Mouse (Mus musculus) naive thymus-derived CD4-positive, alpha-beta T cell, adult 2 months (primary cell): ENCODE results near the gene Tmem38a.

Experiments
- DNase-seq: peaks from one replicate; pipeline ENCODE4 v3.0.0-alpha.2; 2011; ENCODE audit warnings: low read depth

Gene Tmem38a

DNA sequence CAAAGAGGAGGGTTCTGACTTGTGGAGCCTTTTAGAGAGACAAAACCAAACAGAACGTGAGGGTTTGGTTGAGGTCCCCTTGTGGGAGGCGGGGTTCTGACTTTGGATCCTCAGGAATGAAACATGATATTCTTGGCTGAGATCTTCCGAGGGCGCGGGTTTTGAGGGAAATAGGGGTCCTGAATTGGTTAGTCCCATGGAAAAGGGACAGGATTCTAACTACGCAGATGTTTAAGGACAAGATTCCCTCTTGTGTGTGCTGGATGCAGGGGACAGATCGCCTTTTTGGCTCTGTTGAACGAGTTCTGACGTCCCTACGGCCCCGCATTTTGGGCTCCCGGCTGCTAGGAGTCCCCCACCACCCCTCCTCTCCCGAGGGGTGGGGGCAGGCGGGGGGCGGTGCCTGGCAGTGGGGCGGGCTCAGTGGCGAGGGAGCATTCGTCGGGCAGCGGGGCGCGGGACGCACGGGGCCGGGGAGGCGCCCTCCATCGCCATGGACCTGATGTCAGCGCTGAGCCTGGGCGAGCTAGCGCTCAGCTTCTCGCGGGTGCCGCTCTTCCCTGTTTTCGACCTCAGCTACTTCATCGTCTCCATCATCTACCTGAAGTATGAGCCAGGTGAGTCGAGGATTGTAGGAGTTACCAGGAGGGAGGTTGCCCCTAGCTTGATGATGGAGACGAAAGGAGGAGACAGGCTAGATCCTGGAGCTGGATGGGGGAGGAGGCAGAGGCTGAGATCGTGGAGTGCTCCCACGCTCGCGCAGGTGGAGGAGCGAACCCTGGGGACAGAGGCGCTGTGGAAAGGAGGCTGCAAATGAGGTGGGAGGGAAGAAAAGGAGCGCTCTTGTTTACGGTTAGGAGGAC, at the start of gene Tmem38a:
TSS of gene Tmem38a (plus strand) at position 445 of the 863 bp plus-strand sequence.
- DNase-seq = peak; percentile 78

GRCm38 (mm10) chr8:72532103-72532502, 39.8 kb upstream of the Tmem38a start:
- no peak for DNase-seq

GRCm38 (mm10) chr8:72534888-72535287, 37.0 kb upstream of the Tmem38a start:
- DNase-seq = no peak

DNA sequence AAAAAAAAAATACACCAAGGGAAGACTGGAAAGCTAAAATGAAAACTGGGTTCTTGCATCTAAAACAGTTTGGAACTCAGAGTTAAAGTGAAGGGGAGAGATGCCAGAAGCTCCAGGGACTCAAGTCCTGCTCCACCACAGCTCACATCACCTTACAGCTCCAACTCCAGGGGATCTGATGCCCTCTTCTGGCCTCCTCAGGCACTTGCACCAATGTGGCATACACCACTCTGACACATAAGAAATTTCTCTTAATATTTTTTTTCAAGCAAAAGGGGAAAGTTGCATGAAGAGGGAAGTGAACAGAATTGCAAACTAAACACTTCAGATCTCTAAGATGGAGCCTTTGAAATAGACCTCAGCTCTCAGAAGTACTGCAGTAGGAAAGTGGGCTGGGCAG, 32.6 kb upstream of the Tmem38a start:
- DNase-seq = peak; percentile 22

- no peak for DNase-seq
Observed at GRCm38 (mm10) chr8:72547122-72547801, 24.6 kb upstream of the Tmem38a start.

DNA sequence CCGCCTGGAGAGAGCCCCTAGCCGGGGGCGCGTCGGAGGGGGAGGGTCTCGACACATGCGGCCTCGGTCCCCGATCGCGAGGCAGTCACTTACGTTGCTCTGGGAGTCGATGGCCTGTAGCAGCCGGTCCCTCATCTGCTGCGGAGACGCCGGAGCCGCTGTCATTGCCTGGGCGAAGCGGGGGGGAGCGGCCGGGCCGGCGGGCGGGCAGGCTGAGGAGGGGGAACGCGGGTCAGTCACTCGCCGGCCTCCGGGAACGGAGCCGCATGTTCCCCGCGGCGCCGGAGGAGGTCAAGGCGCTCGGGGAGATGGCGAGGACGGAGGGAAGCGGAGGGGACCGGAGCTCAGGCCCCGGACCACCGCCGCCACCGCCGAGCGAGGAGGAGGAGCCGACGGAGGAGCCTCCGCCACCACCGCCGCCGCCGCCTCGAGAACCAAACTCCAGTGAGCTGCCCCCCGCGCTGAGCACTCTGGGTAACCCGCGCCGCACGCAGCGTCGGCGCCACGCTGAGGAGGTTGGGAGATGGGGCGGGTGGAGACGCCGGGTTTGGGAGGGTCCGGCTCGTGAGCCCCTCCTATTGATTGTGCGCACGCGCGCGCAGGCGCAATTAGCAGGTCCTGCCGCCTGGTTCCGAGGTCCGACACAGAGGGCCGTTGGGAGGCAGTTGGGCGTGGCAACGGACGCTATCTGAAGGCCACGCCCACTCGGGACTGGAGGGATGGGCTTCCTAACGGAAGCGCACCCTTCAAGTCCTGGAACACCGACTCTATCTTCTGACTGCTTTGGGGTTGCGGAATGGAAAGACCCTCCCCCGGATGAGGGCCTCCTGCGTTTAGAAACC, 23.8 kb upstream of the Tmem38a start, which contains the start of gene Med26:
TSS of gene Med26 (minus strand) at position 469 of the 842 bp plus-strand sequence.
- peak; percentile 98 for DNase-seq

DNA sequence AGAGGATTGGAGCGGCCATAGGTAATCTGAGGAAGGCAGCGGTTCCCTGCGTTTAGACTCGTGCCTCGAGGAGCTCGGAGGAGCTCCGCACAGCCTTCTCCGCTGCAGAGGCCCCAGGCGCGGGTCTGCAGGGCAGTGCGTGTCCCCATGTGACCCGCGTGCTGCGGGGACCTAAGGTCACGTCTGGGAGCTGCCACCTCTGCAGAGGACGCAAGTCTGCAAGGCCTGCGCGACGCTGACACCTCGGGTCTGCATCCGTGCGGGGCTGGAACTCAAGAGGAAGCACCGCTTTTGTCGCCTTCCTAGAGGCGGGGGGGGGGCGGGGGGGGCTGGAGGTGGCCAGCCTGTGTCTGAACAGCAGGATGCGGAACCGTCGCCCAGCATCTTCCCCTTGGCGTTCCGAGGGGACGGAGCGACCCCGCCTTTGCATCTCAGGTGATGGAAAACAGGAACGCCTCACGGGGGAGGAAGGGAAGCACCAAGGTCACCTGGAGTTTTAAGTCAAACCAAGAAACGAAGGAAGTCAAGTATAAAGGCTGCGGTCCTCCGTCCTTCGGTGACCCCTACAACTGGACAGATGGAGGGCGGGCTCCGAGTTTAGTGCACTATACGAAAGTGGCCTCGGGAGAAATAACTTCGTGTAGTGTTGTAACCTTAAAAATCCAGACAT, 23.1 kb upstream of the Tmem38a start:
- DNase-seq = no peak

GRCm38 (mm10) chr8:72549314-72549892, 22.5 kb upstream of the Tmem38a start:
- no peak for DNase-seq

DNA sequence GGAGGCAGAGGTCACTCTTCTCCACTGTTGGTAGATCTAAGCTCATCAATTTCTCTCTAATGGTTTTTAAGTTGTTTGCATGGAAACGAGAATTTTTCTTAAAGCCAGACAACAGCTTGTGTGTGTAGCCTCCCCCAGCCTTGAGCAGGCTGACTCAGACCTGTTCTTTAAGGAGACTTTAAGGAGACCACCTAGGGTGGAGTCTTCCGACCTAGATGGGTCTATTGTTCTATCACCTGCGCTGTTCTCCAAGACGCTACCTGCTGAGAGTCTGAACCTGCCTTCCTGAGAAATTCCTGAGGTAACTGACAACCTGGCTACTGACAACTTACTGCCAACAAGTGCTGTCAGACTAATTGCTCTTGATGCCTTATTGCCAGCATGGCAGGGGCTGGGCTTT, 16.1 kb upstream of the Tmem38a start:
- no peak for DNase-seq

- no peak for DNase-seq
Observed at GRCm38 (mm10) chr8:72561111-72561689, 10.7 kb upstream of the Tmem38a start.

DNA sequence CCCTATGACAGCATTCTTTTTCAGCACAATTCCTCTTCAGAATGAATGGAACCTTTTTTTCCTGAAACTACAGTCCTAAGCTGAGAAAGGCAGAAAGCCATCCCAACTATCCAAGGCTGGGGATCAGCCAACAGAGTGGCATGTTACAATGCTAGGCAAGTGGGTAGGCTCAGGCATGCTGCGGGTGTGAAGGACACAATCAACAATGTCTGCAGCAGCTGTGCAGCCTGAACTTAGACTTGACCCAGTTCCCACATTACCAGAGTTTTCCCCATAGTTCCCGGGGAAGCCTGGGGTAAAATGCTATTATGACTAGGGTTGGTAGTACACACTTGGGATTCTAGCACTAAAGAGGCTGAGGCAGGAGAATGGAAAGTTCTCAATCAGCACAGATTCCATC, 5.9 kb upstream of the Tmem38a start:
- DNase-seq = no peak

DNA sequence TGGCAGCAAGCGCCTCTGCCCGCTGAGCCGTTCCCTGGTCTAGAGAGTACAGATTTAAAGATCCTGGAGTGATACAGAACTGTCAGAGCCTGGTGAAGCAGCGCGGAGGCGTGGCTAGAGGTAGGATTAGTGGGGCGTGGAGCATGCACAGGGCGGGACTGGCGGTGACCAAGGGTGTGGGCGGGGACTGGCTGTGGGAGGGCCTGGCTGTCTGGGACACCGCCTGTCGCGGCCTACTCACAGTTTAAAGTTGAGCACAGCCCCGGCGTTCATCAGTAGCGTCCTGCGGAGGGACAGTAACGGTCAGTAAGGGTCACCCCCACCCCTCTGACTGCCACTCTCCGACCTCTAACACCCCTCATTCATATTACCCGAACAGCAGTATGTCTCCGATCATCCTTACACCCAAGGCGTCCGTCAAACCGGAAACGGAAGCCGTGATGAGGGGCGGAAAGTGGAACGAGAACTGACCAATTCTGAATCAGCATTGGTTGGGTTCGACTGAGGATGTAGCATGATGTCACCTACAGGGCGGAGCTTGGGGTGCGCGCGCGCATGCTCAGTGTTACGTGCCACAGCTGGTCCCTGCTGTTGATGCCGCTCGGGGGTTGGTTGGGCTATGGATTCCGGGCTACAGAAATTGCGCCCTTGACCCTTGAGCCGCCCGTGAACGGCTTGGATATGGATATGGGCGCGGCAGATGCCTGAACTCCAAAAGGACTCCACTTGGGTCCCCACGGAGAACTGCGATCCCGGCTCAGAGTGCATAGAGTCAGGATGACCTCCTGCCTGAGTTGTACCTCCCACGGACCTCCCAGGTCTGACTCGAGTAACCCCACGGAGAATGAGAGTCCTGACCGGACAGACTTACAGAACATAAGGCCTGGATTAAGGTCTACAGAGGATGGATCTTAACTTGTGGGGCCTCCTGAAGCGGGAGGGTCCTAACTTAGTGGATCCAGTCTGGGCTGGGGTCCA, 933 bp upstream of the Tmem38a start, which contains the start of gene Smim7:
TSS of gene Smim7 (minus strand) at position 456 of the 978 bp plus-strand sequence.
- peak; percentile 99 for DNase-seq

DNA sequence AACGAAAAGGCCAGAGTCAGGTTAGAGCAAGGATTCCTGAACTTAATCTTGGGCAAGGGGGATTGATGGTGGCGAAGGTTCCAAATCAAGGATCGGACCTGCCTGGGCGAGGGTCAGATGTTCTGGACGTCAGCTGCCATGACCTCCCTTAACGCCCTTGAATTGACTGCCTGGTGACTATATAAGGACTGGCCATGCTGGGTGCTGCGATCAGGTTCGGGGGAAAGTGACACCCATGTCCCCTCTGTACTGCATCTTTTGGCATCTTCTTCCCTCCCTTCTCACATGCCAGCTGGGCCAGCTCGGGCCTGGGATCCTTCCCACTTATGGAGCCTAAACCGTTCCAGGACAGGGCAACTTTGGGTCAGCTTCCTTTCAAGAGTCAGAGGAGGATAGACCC, 652 bp downstream of the Tmem38a start:
- DNase-seq = no peak

- DNase-seq = no peak
Observed at GRCm38 (mm10) chr8:72573450-72573849, 1.6 kb downstream of the Tmem38a start.

DNA sequence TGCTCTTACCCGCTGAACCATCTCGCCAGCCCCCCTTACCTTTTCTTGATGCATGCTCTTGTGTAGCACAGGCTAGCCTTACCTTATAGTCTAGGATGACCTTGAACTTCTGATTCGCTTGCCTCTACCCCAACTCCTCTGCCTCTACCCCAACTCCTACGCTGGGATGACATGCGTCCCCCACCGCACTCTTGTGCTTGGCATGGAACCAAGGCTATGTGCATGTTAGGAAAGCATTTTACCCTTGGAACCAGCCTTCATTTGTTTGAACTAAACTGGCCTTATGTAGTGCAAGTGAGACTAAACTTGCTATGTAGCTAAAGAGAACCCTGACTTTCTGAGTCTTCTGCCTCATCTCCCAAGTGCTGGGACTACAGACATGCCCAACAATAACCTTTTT, 4.1 kb downstream of the Tmem38a start:
- DNase-seq = no peak

GRCm38 (mm10) chr8:72577266-72577665, 5.4 kb downstream of the Tmem38a start:
- no peak for DNase-seq

DNA sequence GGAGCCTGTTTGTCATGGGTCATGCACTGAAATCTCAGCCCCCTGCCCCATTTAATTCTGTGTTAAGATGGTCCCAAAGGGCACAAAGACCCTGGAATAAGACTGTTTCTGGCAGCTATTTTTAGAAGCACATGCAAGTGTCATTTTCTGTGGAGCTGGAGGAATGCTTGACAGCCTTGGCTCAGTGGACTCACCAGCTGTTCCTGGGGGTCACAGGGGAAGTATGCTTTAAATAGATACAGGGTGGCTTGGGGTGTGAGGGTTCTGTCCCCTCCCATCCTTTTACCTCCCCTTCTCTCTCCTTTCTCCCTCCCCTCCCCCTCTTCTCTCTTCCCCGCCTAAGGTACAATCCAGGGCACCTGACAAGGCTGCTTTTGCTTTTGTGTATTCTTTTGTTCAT, 6.1 kb downstream of the Tmem38a start:
- DNase-seq = no peak

DNA sequence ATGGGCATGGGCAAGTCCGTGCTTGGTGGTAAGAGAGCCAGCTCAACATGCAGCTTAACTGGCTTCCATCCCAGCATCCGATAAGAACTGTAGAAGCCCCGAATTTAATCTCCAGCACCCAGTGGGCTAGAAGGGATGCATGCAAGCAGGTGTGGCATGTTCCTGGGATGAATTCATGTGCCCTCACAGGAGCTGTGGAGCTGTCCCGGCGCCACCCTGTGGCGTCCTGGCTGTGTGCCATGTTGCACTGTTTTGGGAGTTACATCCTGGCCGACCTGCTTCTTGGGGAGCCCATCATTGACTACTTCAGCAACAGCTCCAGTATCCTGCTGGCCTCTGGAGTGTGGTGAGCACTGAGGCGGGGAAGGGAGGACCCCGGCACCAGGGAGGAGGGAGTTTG, 7.5 kb downstream of the Tmem38a start:
- DNase-seq = no peak

- no peak for DNase-seq
Observed at GRCm38 (mm10) chr8:72583056-72583771, 11.4 kb downstream of the Tmem38a start.
